Mouse (Mus musculus): ENCODE results near the gene Gpc5. TPM values are rescaled to one million over a fixed set of nuclear protein-coding genes. Genes with fewer than 3 reads are reported as not detected.

Gpc5 gene
- polyA plus RNA-seq, 1 experiment = 0.06 TPM

DNA sequence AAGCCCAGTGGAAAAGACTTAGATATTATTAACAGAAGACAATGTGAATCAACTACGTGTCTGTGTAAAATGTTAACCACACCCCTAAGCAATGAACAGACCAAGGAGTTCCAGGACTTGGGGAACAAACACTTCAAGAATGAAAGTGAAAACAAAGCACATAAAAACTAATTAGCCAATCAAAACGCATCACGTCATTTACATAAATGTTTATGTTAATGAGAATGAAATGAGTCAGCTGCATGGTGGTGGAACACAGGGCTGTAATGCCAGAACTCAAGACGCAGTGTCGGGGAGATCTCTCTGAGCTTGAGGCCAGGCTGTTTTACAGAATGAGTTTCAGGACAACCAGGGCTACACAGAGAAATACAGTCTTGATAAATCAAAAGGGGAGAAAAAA lies 136.1 kb downstream of the Gpc5 start:
- no peak for TF ChIP-seq CTCF (IDR thresholded peaks at IDR 0.05; ENCODE audit: insufficient read depth, low read length)
- TF ChIP-seq POLR2A (IDR thresholded peaks at IDR 0.05; ENCODE audit: borderline replicate concordance, extremely low read depth, low read depth, low read length) = no peak
- H3K4me1 ChIP-seq (ENCODE audit: control insufficient read depth, insufficient read depth, low read length) = no peaks in the 10 kb centered on the region
- 69% methylated on average over 5 of the region's 5 CpGs for WGBS
- no peak overlapping the region for H3K4me3 ChIP-seq (replicated peaks; ENCODE audit: extremely low read depth, low read depth, low read length)
- DNase-seq = no peak

DNA sequence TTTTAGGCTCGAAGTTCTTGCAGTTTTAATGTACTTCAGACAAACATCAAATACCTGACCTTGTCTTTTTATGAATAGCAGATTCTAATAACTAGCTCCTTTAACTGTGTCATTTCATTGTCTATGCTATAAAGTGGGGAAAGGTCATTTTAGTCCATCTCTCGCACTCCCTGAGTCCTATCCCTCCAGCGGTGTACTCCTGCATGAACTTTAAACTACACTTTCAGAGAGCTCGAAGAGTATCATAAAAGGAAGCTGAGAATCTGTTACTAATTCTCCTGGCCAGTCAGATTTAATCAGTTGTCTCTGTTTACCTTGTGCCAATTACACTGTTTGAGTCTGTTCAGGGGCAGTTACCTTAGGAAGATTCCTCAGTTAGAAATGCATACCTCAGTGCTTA lies 144.4 kb downstream of the Gpc5 start:
- WGBS = 47% methylated on average over 4 of the region's 4 CpGs

DNA sequence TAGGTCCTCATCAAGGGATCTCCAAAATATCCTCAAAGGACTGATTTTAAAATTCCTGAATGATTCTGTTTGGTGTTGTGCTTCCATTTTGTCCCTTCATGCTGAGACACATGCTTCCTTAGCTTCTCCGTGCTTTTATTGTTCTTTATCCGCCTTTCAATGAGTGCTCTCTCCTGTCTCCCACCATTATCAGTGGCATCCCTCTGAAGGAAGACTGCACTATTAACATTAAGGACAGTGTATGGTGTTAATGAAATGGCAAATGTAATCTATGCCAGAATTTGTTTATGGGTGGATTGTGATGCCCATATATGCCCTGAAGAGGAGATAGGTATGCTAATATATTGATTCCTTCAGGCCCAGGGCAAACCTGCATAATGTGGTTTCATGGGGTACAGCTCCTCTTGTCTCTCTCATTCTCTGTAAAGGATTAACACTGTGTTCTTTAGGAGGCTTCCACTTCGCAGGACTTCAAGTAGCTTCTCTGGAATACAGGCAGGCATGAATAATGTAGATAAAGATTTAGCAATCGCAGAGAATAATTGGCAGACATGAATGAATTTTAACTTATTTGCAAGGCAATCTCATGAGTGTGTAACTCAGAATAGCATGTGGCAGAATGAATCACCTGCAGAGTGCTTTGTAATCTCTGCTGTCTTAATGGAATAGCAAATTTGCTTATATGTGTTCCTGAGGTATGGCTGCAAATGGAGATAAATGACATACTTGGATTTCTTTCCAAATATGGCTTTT lies 148.8 kb downstream of the Gpc5 start:
- Histone ChIP-seq H3K4me1 (ENCODE audit: control insufficient read depth, insufficient read depth, low read length) (no peaks in the 10 kb centered on the region), H3K4me3 (replicated peaks; ENCODE audit: extremely low read depth, low read depth, low read length) (no peak overlapping the region)
- WGBS = 71% methylated on average over 4 of the region's 4 CpGs
- TF ChIP-seq CTCF (IDR thresholded peaks at IDR 0.05; ENCODE audit: insufficient read depth, low read length) (no peak), POLR2A (IDR thresholded peaks at IDR 0.05; ENCODE audit: borderline replicate concordance, extremely low read depth, low read depth, low read length) (no peak)
- DNase-seq = no peak

More for the DNA sequence above, 144.4 kb downstream of the Gpc5 start:
- TF ChIP-seq CTCF (IDR thresholded peaks at IDR 0.05; ENCODE audit: insufficient read depth, low read length) (no peak), POLR2A (IDR thresholded peaks at IDR 0.05; ENCODE audit: borderline replicate concordance, extremely low read depth, low read depth, low read length) (no peak)
- Histone ChIP-seq H3K4me1 (ENCODE audit: control insufficient read depth, insufficient read depth, low read length) (no peaks in the 10 kb centered on the region), H3K4me3 (replicated peaks; ENCODE audit: extremely low read depth, low read depth, low read length) (no peak overlapping the region)
- no peak for DNase-seq

DNA sequence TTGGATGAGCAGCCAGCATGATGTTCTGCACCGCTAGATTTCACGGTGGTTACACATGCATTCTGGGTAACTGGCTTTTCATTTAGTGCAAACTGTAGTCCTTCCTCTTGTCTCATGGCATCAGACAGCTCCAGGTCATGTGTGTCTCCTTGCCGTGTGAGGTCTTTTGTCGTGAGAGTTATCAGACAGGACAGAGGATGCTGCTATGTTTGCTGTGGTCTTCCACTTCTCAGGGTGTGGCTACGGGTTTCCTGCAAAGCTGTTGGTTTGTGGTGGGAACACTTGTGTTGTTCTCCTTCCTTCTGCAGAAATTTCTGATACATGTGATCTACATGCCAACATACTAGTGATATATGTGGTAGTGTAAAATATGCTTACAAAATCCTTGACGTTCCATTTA lies 158.5 kb downstream of the Gpc5 start:
- TF ChIP-seq POLR2A (IDR thresholded peaks at IDR 0.05; ENCODE audit: borderline replicate concordance, extremely low read depth, low read depth, low read length) = no peak
- no peak for TF ChIP-seq CTCF (IDR thresholded peaks at IDR 0.05; ENCODE audit: insufficient read depth, low read length)
- Histone ChIP-seq H3K4me3 (replicated peaks; ENCODE audit: extremely low read depth, low read depth, low read length) (no peak overlapping the region), H3K4me1 (ENCODE audit: control insufficient read depth, insufficient read depth, low read length) (no peaks in the 10 kb centered on the region)
- DNase-seq = no peak
- 73% methylated on average over 6 of the region's 6 CpGs for WGBS

DNA sequence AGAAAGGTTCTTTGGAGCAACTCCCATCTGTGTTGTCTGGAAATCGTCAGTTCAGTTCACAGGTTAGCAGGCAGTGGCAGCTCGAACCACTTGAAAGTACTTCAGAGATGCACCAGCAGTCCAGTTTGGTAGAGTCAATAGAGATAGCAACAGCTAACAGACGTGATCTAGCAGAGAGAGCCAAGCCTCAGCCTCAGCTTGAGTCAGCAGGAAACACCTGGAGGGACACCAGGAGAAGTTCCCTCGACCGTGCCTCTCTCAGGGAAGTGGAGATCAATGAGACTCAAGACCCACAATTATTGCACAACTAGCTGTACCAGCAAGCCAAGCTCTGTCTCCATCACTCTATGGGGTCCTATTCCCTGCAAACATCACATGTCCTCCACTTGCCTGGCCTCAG lies 159.8 kb downstream of the Gpc5 start:
- H3K4me3 ChIP-seq (replicated peaks; ENCODE audit: extremely low read depth, low read depth, low read length) = no peak overlapping the region
- no peak for DNase-seq
- H3K4me1 ChIP-seq (ENCODE audit: control insufficient read depth, insufficient read depth, low read length) = no peaks in the 10 kb centered on the region
- TF ChIP-seq POLR2A (IDR thresholded peaks at IDR 0.05; ENCODE audit: borderline replicate concordance, extremely low read depth, low read depth, low read length) = no peak
- TF ChIP-seq CTCF (IDR thresholded peaks at IDR 0.05; ENCODE audit: insufficient read depth, low read length) = no peak
- WGBS = 32% methylated on average over 5 of the region's 5 CpGs

DNA sequence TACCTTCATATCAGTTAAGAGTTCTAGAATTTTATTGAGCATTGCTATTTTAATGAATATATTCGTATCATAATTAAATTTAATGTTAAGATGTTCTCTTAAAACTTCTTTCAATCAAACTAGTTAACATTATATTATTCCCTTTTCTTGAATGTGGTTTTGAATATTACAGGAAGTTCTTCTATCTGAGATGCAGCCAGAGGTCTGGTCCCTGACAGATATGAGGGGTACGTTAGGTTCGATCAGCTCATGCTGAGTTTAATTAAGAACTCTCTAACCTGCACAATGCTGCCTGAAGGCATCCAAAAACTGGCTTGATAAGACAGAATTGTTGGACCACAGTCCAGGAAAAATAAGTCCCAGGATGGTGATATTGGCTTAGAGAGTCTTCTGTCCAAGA lies 161.1 kb downstream of the Gpc5 start:
- H3K4me3 ChIP-seq (replicated peaks; ENCODE audit: extremely low read depth, low read depth, low read length) = no peak overlapping the region
- TF ChIP-seq CTCF (IDR thresholded peaks at IDR 0.05; ENCODE audit: insufficient read depth, low read length) = no peak
- no peak for TF ChIP-seq POLR2A (IDR thresholded peaks at IDR 0.05; ENCODE audit: borderline replicate concordance, extremely low read depth, low read depth, low read length)
- DNase-seq = no peak
- WGBS = 85% methylated on average over 3 of the region's 3 CpGs
- no peaks in the 10 kb centered on the region for H3K4me1 ChIP-seq (ENCODE audit: control insufficient read depth, insufficient read depth, low read length)

DNA sequence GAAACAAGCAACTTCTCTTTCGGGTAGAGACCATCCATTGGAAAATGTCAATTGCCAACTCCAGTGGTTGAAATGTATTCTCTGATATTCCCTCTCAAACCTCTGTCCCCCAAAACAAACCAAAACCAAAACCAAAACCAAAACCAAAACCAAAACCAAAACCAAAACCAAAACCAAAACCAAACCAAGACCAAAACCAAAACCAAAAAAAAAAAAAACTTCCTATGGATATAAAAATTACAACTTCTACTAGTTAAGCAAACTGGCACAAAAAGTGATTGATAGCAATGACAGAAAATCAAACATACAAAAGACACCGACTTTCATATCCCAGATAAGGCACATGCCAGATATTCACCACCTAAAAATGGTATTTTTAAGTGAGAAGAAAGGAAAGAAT lies 161.7 kb downstream of the Gpc5 start:
- H3K4me1 ChIP-seq (ENCODE audit: control insufficient read depth, insufficient read depth, low read length) = no peaks in the 10 kb centered on the region
- WGBS = 76% methylated on average over 2 of the region's 2 CpGs
- TF ChIP-seq CTCF (IDR thresholded peaks at IDR 0.05; ENCODE audit: insufficient read depth, low read length) (no peak), POLR2A (IDR thresholded peaks at IDR 0.05; ENCODE audit: borderline replicate concordance, extremely low read depth, low read depth, low read length) (no peak)
- no peak overlapping the region for H3K4me3 ChIP-seq (replicated peaks; ENCODE audit: extremely low read depth, low read depth, low read length)
- DNase-seq = no peak

DNA sequence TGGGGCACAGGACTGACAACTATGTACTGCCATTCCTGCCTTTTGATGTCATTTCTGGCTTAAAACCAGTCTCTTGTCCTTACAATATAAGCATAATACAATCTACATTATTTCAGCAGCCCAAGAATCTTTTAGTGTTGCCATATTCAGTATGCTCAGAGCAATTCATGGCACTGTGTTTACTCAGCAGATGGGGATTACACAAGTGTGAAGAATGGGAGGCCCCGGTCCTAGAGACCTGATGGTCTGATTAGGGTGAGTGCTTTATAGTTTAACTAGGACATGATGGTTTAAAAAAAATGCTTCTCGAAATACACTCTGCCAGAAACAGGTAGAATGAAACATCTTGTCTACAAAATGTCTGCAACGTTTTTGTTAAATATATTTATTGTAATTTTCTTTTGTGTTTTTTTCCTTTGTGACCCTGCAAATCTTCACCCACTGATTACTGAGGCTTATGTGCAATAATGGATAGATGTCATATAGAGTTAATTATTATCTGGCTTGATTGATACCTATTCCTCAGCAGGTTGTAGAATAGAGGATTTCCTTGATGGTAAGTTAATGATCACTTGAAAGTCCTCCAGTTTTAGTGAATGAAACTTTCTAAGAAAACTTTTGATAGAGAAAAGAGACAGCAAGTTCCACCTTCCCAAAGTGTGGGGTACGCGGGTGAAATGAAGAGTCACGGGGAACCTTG lies 177.8 kb downstream of the Gpc5 start:
- 76% methylated on average over 6 of the region's 6 CpGs for WGBS

DNA sequence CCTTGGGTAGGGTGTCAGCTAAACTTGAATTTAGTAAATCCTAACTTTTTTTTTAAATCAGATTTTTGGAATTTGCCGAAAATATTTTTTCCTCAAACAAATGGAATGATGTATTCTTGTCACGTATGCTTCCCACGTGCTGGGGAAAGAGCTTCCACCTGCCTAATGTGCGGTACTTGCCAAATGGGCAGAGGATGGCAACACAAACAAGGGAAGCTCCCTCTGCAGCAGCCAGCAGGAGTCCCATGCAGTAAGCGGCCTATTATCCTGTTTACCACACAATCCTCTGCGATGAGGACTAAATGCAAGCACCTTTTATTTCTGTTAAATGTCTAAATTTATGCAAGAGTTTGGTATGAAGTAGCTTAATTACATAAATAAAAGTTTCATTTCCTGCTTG lies 178.4 kb downstream of the Gpc5 start:
- DNase-seq = no peak
- 82% methylated on average over 6 of the region's 6 CpGs for WGBS
- Histone ChIP-seq H3K4me3 (replicated peaks; ENCODE audit: extremely low read depth, low read depth, low read length) (no peak overlapping the region), H3K4me1 (ENCODE audit: control insufficient read depth, insufficient read depth, low read length) (no peaks in the 10 kb centered on the region)
- TF ChIP-seq CTCF (IDR thresholded peaks at IDR 0.05; ENCODE audit: insufficient read depth, low read length) = no peak
- no peak for TF ChIP-seq POLR2A (IDR thresholded peaks at IDR 0.05; ENCODE audit: borderline replicate concordance, extremely low read depth, low read depth, low read length)

More for the DNA sequence above, 177.8 kb downstream of the Gpc5 start:
- TF ChIP-seq POLR2A (IDR thresholded peaks at IDR 0.05; ENCODE audit: borderline replicate concordance, extremely low read depth, low read depth, low read length) (no peak), CTCF (IDR thresholded peaks at IDR 0.05; ENCODE audit: insufficient read depth, low read length) (no peak)
- Histone ChIP-seq H3K4me1 (ENCODE audit: control insufficient read depth, insufficient read depth, low read length) (no peaks in the 10 kb centered on the region), H3K4me3 (replicated peaks; ENCODE audit: extremely low read depth, low read depth, low read length) (no peak overlapping the region)
- DNase-seq = no peak

DNA sequence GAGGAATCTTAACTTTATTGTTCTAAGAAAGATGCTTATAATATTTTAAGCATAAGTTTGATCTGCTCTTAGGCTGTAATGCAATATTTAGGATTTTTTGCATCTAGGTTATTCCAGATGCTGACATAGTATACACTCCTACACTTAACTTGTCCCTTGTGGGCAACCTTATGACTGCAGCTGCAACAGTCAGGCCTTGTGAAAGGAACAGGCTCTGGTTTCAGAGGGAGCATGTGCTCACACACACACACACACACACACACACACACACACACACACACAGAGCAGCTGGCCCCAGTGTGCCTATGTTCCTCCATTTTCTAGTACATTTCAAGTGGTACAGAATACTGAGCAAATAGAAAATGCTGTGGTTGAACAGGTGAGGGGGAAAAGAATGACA lies 190.8 kb downstream of the Gpc5 start:
- Histone ChIP-seq H3K4me3 (replicated peaks; ENCODE audit: extremely low read depth, low read depth, low read length) (no peak overlapping the region), H3K4me1 (ENCODE audit: control insufficient read depth, insufficient read depth, low read length) (no peaks in the 10 kb centered on the region)
- DNase-seq = no peak
- no peak for TF ChIP-seq POLR2A (IDR thresholded peaks at IDR 0.05; ENCODE audit: borderline replicate concordance, extremely low read depth, low read depth, low read length)
- TF ChIP-seq CTCF (IDR thresholded peaks at IDR 0.05; ENCODE audit: insufficient read depth, low read length) = no peak
